Mouse (Mus musculus) hindbrain, embryonic 11.5 days (tissue): ENCODE measurements at regions not wholly inside any gene's neighbourhood (a gene's known extent, or its start where the extent isn't known, plus 50 kb on each side); places are given as distances from the start of the nearest gene placed in this dataset.
A peak's percentile ranks its signal among the peaks of the same experiment; 100 is the strongest.

Experiments
- ATAC-seq: fragments of 200-750 bp; cut with Nextera tagmentation; 2 replicates; pipeline ENCODE4 v1.8.0; 2017; ENCODE audit warnings: mild to moderate bottlenecking, moderate TSS enrichment, moderate library complexity; ENCODE audit not compliant: low FRiP score
- DNase-seq: peaks from one replicate; pipeline ENCODE4 v3.0.0-alpha.2; 2015; ENCODE audit warnings: low spot score
- H3K27ac ChIP-seq: fragments of 300-500 bp; sonication (generic); 2 replicates; pipeline ENCODE4 v1.5.1; 2014; ENCODE audit warnings: mild to moderate bottlenecking, low read depth, low read length
- H3K27me3 ChIP-seq: fragments of 300-500 bp; sonication (generic); 2 replicates; pipeline ENCODE4 v1.6.1; 2014; ENCODE audit warnings: mild to moderate bottlenecking, low read length, moderate library complexity, mixed read lengths; ENCODE audit not compliant: control insufficient read depth, insufficient read depth
- H3K36me3 ChIP-seq: fragments of 300-500 bp; sonication (generic); 2 replicates; pipeline ENCODE4 v1.6.1; 2014; ENCODE audit warnings: mild to moderate bottlenecking, low read length, moderate library complexity, mixed read lengths; ENCODE audit not compliant: control insufficient read depth, insufficient read depth
- H3K4me1 ChIP-seq: fragments of 300-500 bp; sonication (generic); replicated peaks from 2 replicates; pipeline ENCODE4 v1.6.1; 2014; ENCODE audit warnings: low read length, mixed read lengths; ENCODE audit not compliant: control insufficient read depth, insufficient read depth
- H3K4me2 ChIP-seq: fragments of 300-500 bp; sonication (generic); replicated peaks from 2 replicates; pipeline ENCODE4 v1.6.1; 2014; ENCODE audit warnings: mild to moderate bottlenecking, low read depth, low read length
- H3K4me3 ChIP-seq: fragments of 300-500 bp; sonication (generic); 2 replicates; pipeline ENCODE4 v1.5.1; 2014; ENCODE audit warnings: low read depth, low read length
- H3K9ac ChIP-seq: fragments of 300-500 bp; sonication (generic); 2 replicates; pipeline ENCODE4 v1.6.1; 2014; ENCODE audit warnings: low read depth, low read length
- H3K9me3 ChIP-seq: fragments of 300-500 bp; sonication (generic); 2 replicates; pipeline ENCODE4 v1.6.1; 2016; ENCODE audit warnings: low read length; ENCODE audit not compliant: control insufficient read depth
- WGBS: fragments of 180-500 bp; shearing (Covaris S2); extraction: QIAGEN DNeasy Blood & Tissue Kit; methylation state at CpG from one replicate; pipeline ENCODE4 v1.1.7; 2014; 5-methylcytosine and 5-hydroxymethylcytosine counted together

GRCm38 (mm10) chr12:54382061-54382460 lies 178.4 kb upstream of the Egln3 start:
- ATAC-seq: no peak
- Histone ChIP-seq H3K4me2 (no peak overlapping the region), H3K27ac (no peak overlapping the region), H3K36me3 (no peaks in the 10 kb centered on the region), H3K4me3 (no peak overlapping the region), H3K4me1 (no peaks in the 10 kb centered on the region), H3K9ac (no peak overlapping the region), H3K27me3 (no peaks in the 10 kb centered on the region), H3K9me3 (no peaks in the 10 kb centered on the region)
- 90% methylated on average over 6 of the region's 6 CpGs for WGBS
- no peak for DNase-seq

GRCm38 (mm10) chr12:54380322-54380721 lies 176.7 kb upstream of the Egln3 start:
- ATAC-seq (no peak), DNase-seq (no peak)
- WGBS: 93% methylated on average over 5 of the region's 5 CpGs
- Histone ChIP-seq H3K9me3 (no peaks in the 10 kb centered on the region), H3K4me1 (no peaks in the 10 kb centered on the region), H3K27ac (no peak overlapping the region), H3K9ac (no peak overlapping the region), H3K27me3 (no peaks in the 10 kb centered on the region), H3K4me2 (no peak overlapping the region), H3K4me3 (no peak overlapping the region), H3K36me3 (no peaks in the 10 kb centered on the region)

DNA sequence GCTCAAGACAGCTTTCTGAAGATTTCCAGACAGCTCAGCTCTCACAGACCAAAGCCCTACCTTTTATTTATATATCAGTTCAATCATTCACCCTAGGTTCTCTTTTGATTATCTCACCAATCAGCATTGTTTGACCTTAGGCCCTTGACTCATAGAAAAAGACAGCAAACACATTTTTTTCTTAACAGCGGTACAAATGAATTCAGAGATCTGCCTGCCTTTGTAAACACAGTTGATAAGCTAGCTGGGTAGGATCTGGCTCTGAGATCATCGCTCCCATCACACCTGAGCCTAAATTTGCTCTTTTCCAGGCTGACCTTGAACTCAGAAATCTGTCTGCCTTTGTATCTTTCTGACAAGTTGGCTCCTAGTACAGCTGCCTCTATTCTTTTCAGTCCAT lies 174.9 kb upstream of the Egln3 start:
- Histone ChIP-seq H3K9ac (no peak overlapping the region), H3K27ac (no peak overlapping the region), H3K36me3 (no peaks in the 10 kb centered on the region), H3K27me3 (no peaks in the 10 kb centered on the region), H3K4me3 (no peak overlapping the region), H3K4me1 (no peaks in the 10 kb centered on the region), H3K4me2 (no peak overlapping the region), H3K9me3 (no peaks in the 10 kb centered on the region)
- WGBS: 89% methylated on average over 2 of the region's 2 CpGs
- ATAC-seq (no peak), DNase-seq (no peak)

GRCm38 (mm10) chr12:54374060-54374459 lies 170.4 kb upstream of the Egln3 start:
- no peak for ATAC-seq
- Histone ChIP-seq H3K9ac (no peak overlapping the region), H3K4me3 (no peak overlapping the region), H3K9me3 (no peaks in the 10 kb centered on the region), H3K4me1 (no peaks in the 10 kb centered on the region), H3K36me3 (no peaks in the 10 kb centered on the region), H3K27ac (no peak overlapping the region), H3K27me3 (no peaks in the 10 kb centered on the region), H3K4me2 (no peak overlapping the region)
- no peak for DNase-seq
- WGBS: 81% methylated on average over 4 of the region's 4 CpGs

DNA sequence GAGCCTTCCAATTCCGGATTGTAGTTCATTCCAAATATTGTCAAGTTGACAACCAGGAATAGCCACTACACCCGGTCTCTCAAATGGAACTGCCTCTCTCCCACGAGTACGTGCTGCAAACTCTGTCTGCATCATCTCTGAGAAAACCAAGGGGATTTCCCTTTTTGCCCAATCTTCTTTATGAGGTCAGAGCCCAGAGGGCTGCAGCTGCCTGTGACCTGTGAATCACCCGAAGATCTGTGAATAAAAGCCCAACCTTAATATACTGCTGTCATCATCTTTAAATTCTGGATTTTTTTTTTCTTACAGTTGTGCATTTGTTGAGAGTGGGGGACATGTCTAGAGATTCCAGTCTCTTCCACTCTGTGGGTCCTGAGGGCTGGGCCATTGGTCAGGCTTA lies 165.6 kb upstream of the Egln3 start:
- DNase-seq (no peak), ATAC-seq (no peak)
- peaks cover 2% of the 10 kb centered on the region; the same call in 1 of the 2 replicates for H3K4me1 ChIP-seq
- no peak overlapping the region for H3K27ac ChIP-seq
- no peak overlapping the region for H3K9ac ChIP-seq
- no peak overlapping the region for H3K4me3 ChIP-seq
- 89% methylated on average over 5 of the region's 5 CpGs for WGBS
- H3K4me2 ChIP-seq: no peak overlapping the region
- H3K27me3 ChIP-seq: no peaks in the 10 kb centered on the region
- no peaks in the 10 kb centered on the region for H3K9me3 ChIP-seq
- H3K36me3 ChIP-seq: no peaks in the 10 kb centered on the region

DNA sequence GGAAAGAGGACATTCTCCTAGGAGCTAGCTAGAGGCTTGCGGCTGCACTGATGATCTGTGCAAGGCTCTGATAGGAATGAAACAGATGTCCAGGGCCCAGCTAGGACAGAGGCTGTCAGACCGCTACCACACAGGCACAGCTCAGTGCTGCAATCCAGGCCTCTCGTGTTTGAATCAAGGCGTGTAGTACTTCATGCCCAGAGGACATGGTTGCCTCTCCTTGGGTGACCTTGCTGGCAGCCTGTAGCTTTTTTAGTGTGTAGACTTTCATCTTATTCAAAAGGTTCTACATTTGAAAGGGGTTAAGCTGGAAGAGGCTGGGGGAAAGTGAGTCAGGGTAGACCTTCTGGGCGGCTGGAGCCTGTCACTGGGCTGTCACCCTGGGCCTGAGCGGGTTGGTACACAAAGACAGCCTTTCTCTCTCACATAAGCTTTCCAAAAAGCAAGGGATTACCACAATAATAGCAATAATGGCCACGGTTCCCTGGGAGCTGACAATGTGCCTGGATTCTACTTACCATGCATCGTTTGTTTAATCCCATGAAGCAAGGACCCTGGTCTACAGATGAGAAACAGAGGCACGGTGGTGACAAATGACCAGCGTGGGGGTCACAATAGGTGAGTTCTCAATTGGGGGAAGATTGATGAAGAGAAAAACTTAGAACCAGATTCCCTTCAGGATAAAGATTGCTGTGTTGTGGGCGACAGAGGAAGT lies 160.9 kb upstream of the Egln3 start:
- no peak overlapping the region for H3K4me3 ChIP-seq
- H3K27me3 ChIP-seq: no peaks in the 10 kb centered on the region
- H3K27ac ChIP-seq: 0 out of 2 replicates have a peak overlapping the region, but pooled peaks have one; percentile 20
- ATAC-seq (peak; percentile 47; the same call in 1 of the 2 replicates), DNase-seq (peak; percentile 16)
- peaks cover 3% of the 10 kb centered on the region; the same call in 1 of the 2 replicates for H3K4me1 ChIP-seq
- no peaks in the 10 kb centered on the region for H3K9me3 ChIP-seq
- no peak overlapping the region for H3K9ac ChIP-seq
- no peak overlapping the region for H3K4me2 ChIP-seq
- WGBS: 46% methylated on average over 11 of the region's 11 CpGs
- no peaks in the 10 kb centered on the region for H3K36me3 ChIP-seq

DNA sequence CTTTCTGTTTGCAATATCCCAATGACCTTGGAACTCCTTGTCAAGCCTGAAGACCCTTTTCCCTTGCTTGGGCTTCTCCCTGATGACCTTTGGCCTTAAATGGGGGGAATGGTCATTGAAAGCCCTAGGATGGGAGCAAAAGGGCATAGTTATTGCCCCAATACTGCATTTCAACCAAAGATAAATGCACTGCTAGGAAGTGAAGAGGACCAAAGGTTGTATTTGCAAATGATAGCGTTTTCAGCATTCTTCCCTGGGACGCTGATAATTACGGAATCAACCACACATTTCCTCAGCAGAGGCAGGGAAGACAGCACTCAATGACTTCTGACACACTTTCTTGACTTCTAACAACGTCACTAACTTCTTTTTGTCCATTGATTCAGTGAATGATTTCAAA lies 158.1 kb upstream of the Egln3 start:
- Histone ChIP-seq H3K9me3 (no peaks in the 10 kb centered on the region), H3K27ac (no peak overlapping the region), H3K9ac (no peak overlapping the region), H3K27me3 (no peaks in the 10 kb centered on the region), H3K36me3 (no peaks in the 10 kb centered on the region), H3K4me1 (peaks cover 3% of the 10 kb centered on the region; the same call in 1 of the 2 replicates), H3K4me3 (no peak overlapping the region), H3K4me2 (no peak overlapping the region)
- DNase-seq (no peak), ATAC-seq (no peak)
- WGBS: 94% methylated on average over 4 of the region's 4 CpGs

DNA sequence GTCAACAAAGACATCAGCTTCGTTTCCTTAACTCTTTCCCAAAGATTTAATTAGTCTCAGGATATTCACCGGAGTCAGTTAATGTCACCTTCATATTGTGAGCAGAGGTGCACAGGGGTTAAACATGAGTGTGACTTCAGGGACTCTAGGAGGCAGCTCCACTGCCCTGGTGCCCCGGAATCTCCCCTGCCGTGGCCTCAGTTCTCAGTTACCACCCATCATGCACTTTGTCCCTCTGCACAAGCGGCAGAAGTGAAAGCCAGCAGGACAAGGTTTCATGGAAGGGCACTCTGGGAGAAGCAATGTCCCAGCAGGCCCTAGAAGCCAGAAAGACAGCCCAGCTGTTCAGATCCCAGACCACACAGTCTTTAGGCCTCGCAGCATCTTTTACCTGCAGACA lies 150.5 kb upstream of the Egln3 start:
- no peak overlapping the region for H3K4me3 ChIP-seq
- H3K9me3 ChIP-seq: no peaks in the 10 kb centered on the region
- WGBS: 14% methylated on average over 6 of the region's 6 CpGs
- DNase-seq (peak; percentile 31), ATAC-seq (no peak)
- H3K4me1 ChIP-seq: 0 out of 2 replicates have a peak, but pooled peaks cover 2% of the 10 kb centered on the region
- H3K4me2 ChIP-seq: no peak overlapping the region
- no peak overlapping the region for H3K9ac ChIP-seq
- H3K27ac ChIP-seq: no peak overlapping the region
- no peaks in the 10 kb centered on the region for H3K36me3 ChIP-seq
- no peaks in the 10 kb centered on the region for H3K27me3 ChIP-seq

DNA sequence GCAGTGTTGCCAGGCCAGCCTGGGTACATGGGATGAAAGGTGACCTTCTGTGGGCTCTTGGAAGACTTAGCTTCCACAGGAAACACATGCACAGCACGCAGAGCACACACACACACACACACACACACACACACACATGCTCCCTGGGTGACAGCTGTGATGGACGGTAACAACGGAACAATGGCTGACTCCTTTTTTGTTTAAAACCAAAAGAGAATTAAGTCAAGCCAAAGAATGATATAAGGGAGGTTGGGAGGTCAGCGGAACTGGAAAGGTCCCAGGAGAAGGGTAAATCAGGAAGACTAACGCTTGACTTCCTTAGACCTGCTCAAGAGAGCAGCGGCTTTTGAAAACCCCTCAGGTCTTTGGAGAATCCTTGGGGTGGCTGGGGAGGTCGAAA lies 150.0 kb upstream of the Egln3 start:
- no peaks in the 10 kb centered on the region for H3K9me3 ChIP-seq
- peak; percentile 49 for DNase-seq

More for the DNA sequence above, 150.0 kb upstream of the Egln3 start:
- H3K9ac ChIP-seq: no peak overlapping the region
- no peak for ATAC-seq
- H3K27me3 ChIP-seq: no peaks in the 10 kb centered on the region
- H3K4me2 ChIP-seq: no peak overlapping the region
- no peak overlapping the region for H3K27ac ChIP-seq
- H3K36me3 ChIP-seq: no peaks in the 10 kb centered on the region
- 0 out of 2 replicates have a peak, but pooled peaks cover 2% of the 10 kb centered on the region for H3K4me1 ChIP-seq
- no peak overlapping the region for H3K4me3 ChIP-seq
- WGBS: 34% methylated on average over 7 of the region's 7 CpGs
